Mouse (Mus musculus) kidney, embryonic 15.5 days (tissue): ENCODE data around the gene A4galt. TPM values are rescaled to one million over a fixed set of nuclear protein-coding genes. Genes with fewer than 3 reads are reported as not detected.

ENCODE experiments used
- ATAC-seq: fragments of 200-750 bp; cut with Nextera tagmentation; replicated peaks from 2 replicates; pipeline ENCODE4 v1.8.0; 2017; ENCODE audit warnings: moderate TSS enrichment; ENCODE audit not compliant: low FRiP score
- H3K27ac ChIP-seq: fragments of 300-500 bp; sonication (generic); 2 replicates; pipeline ENCODE4 v1.5.1; 2015; ENCODE audit warnings: mild to moderate bottlenecking, inconsistent platforms
- H3K27me3 ChIP-seq: fragments of 300-500 bp; sonication (generic); 2 replicates; pipeline ENCODE4 v1.6.1; 2015; ENCODE audit warnings: inconsistent platforms
- H3K36me3 ChIP-seq: fragments of 300-500 bp; sonication (generic); 2 replicates; pipeline ENCODE4 v1.6.1; 2015; ENCODE audit warnings: inconsistent platforms
- H3K4me1 ChIP-seq: fragments of 300-500 bp; sonication (generic); 2 replicates; pipeline ENCODE4 v1.6.1; 2015; ENCODE audit warnings: inconsistent platforms
- H3K4me2 ChIP-seq: fragments of 300-500 bp; sonication (generic); 2 replicates; pipeline ENCODE4 v1.6.1; 2015; ENCODE audit warnings: moderate library complexity, mild to moderate bottlenecking, inconsistent platforms
- H3K4me3 ChIP-seq: fragments of 300-500 bp; sonication (generic); replicated peaks from 2 replicates; pipeline ENCODE4 v1.5.1; 2015; ENCODE audit warnings: mild to moderate bottlenecking, inconsistent platforms
- H3K9ac ChIP-seq: fragments of 300-500 bp; sonication (generic); 2 replicates; pipeline ENCODE4 v1.6.1; 2015; ENCODE audit warnings: mild to moderate bottlenecking, inconsistent platforms
- H3K9me3 ChIP-seq: fragments of 300-500 bp; sonication (generic); replicated peaks from 2 replicates; pipeline ENCODE4 v1.6.1; 2016; ENCODE audit warnings: inconsistent platforms
- WGBS: fragments of 180-500 bp; shearing (Covaris S2); methylation state at CpG from one replicate; pipeline ENCODE4 v1.1.7; 2015; ENCODE audit warnings: mixed read lengths; 5-methylcytosine and 5-hydroxymethylcytosine counted together
- polyA plus RNA-seq: library from polyadenylated mRNA; unstranded; fragments of >200 nt; fragmentation: Nextera tagmentation; extraction: Ambion mirVana; gene quantifications from 2 replicates; pipeline ENCODE4 v1.2.1, GENCODE M21; 2015

The A4galt gene
- polyA plus RNA-seq, 1 experiment from 2014 or later, result 19.1 TPM

GRCm38 (mm10) chr15:83241497-83241896 lies 10.1 kb downstream of the A4galt start:
- no peak overlapping the region for H3K4me2 ChIP-seq
- H3K9me3 ChIP-seq, result no peaks in the 10 kb centered on the region
- no peak for ATAC-seq
- no peaks in the 10 kb centered on the region for H3K36me3 ChIP-seq
- H3K9ac ChIP-seq, result no peak overlapping the region
- H3K4me3 ChIP-seq, result no peak overlapping the region
- no peaks in the 10 kb centered on the region for H3K27me3 ChIP-seq
- H3K4me1 ChIP-seq, result 0 out of 2 replicates have a peak, but pooled peaks cover 6% of the 10 kb centered on the region
- WGBS, result 71% methylated on average over 3 of the region's 3 CpGs
- H3K27ac ChIP-seq, result no peak overlapping the region

GRCm38 (mm10) chr15:83237460-83238243 lies 13.9 kb downstream of the A4galt start:
- Histone ChIP-seq H3K27me3 (no peaks in the 10 kb centered on the region), H3K4me3 (no peak overlapping the region), H3K4me1 (0 out of 2 replicates have a peak, but pooled peaks cover 6% of the 10 kb centered on the region), H3K9me3 (no peaks in the 10 kb centered on the region), H3K36me3 (no peaks in the 10 kb centered on the region), H3K9ac (no peak overlapping the region), H3K4me2 (no peak overlapping the region), H3K27ac (no peak overlapping the region)
- 69% methylated on average over 15 of the region's 15 CpGs for WGBS
- ATAC-seq, result no peak

- WGBS, result no CpG with 5 or more reads among the region's 1 CpGs
- Histone ChIP-seq H3K27ac (no peak overlapping the region), H3K27me3 (no peaks in the 10 kb centered on the region), H3K4me1 (0 out of 2 replicates have a peak, but pooled peaks cover 6% of the 10 kb centered on the region), H3K4me3 (no peak overlapping the region), H3K4me2 (no peak overlapping the region), H3K9ac (no peak overlapping the region), H3K36me3 (no peaks in the 10 kb centered on the region), H3K9me3 (no peaks in the 10 kb centered on the region)
- no peak for ATAC-seq
Observed at GRCm38 (mm10) chr15:83236824-83237223, 14.8 kb downstream of the A4galt start.

- Histone ChIP-seq H3K36me3 (no peaks in the 10 kb centered on the region), H3K4me1 (0 out of 2 replicates have a peak, but pooled peaks cover 6% of the 10 kb centered on the region), H3K4me2 (no peak overlapping the region), H3K4me3 (no peak overlapping the region), H3K9me3 (no peaks in the 10 kb centered on the region), H3K9ac (no peak overlapping the region), H3K27me3 (no peaks in the 10 kb centered on the region), H3K27ac (no peak overlapping the region)
- WGBS, result 82% methylated on average over 4 of the region's 4 CpGs
- no peak for ATAC-seq
Observed at GRCm38 (mm10) chr15:83233219-83233992, 18.2 kb downstream of the A4galt start.

GRCm38 (mm10) chr15:83227559-83227958 lies 24.0 kb downstream of the A4galt start:
- H3K27me3 ChIP-seq, result no peaks in the 10 kb centered on the region
- H3K36me3 ChIP-seq, result no peaks in the 10 kb centered on the region
- no peak overlapping the region for H3K4me2 ChIP-seq
- ATAC-seq, result no peak
- WGBS, result 92% methylated on average over 10 of the region's 10 CpGs
- no peak overlapping the region for H3K9ac ChIP-seq
- H3K9me3 ChIP-seq, result no peaks in the 10 kb centered on the region
- H3K27ac ChIP-seq, result no peak overlapping the region
- peaks cover 25% of the 10 kb centered on the region for H3K4me1 ChIP-seq
- H3K4me3 ChIP-seq, result no peak overlapping the region

GRCm38 (mm10) chr15:83226871-83227270 lies 24.7 kb downstream of the A4galt start:
- Histone ChIP-seq H3K9ac (no peak overlapping the region), H3K9me3 (no peaks in the 10 kb centered on the region), H3K36me3 (no peaks in the 10 kb centered on the region), H3K27me3 (no peaks in the 10 kb centered on the region), H3K27ac (no peak overlapping the region), H3K4me2 (no peak overlapping the region), H3K4me1 (peaks cover 29% of the 10 kb centered on the region), H3K4me3 (no peak overlapping the region)
- ATAC-seq, result no peak
- WGBS, result 84% methylated on average over 5 of the region's 5 CpGs

GRCm38 (mm10) chr15:83226066-83226834 lies 25.3 kb downstream of the A4galt start:
- WGBS, result 84% methylated on average over 9 of the region's 9 CpGs
- H3K27me3 ChIP-seq, result no peaks in the 10 kb centered on the region
- peaks cover 29% of the 10 kb centered on the region for H3K4me1 ChIP-seq
- H3K27ac ChIP-seq, result no peak overlapping the region
- no peaks in the 10 kb centered on the region for H3K9me3 ChIP-seq
- H3K4me3 ChIP-seq, result no peak overlapping the region
- no peak overlapping the region for H3K4me2 ChIP-seq
- H3K9ac ChIP-seq, result no peak overlapping the region
- ATAC-seq, result no peak
- H3K36me3 ChIP-seq, result no peaks in the 10 kb centered on the region

- H3K9ac ChIP-seq, result no peak overlapping the region
- 46% methylated on average over 9 of the region's 9 CpGs for WGBS
- no peak for ATAC-seq
- H3K4me2 ChIP-seq, result peak overlapping the region; percentile 32
- H3K36me3 ChIP-seq, result no peaks in the 10 kb centered on the region
- H3K27me3 ChIP-seq, result no peaks in the 10 kb centered on the region
- H3K4me3 ChIP-seq, result no peak overlapping the region
- peaks cover 32% of the 10 kb centered on the region for H3K4me1 ChIP-seq
- peak overlapping the region; percentile 95 for H3K27ac ChIP-seq
- H3K9me3 ChIP-seq, result no peaks in the 10 kb centered on the region
Observed at GRCm38 (mm10) chr15:83224136-83224766, 27.3 kb downstream of the A4galt start.

GRCm38 (mm10) chr15:83223208-83223962 lies 28.2 kb downstream of the A4galt start:
- no peak overlapping the region for H3K9ac ChIP-seq
- H3K9me3 ChIP-seq, result no peaks in the 10 kb centered on the region
- H3K27ac ChIP-seq, result peak overlapping the region; percentile 95
- peaks cover 32% of the 10 kb centered on the region for H3K4me1 ChIP-seq
- WGBS, result 18% methylated on average over 11 of the region's 11 CpGs
- no peaks in the 10 kb centered on the region for H3K36me3 ChIP-seq
- H3K4me3 ChIP-seq, result no peak overlapping the region
- peak; percentile 93 for ATAC-seq
- peak overlapping the region; percentile 32 for H3K4me2 ChIP-seq
- no peaks in the 10 kb centered on the region for H3K27me3 ChIP-seq

- no peak for ATAC-seq
- Histone ChIP-seq H3K4me3 (no peak overlapping the region), H3K4me2 (no peak overlapping the region), H3K9ac (no peak overlapping the region), H3K27me3 (no peaks in the 10 kb centered on the region), H3K9me3 (no peaks in the 10 kb centered on the region), H3K27ac (peak overlapping the region; percentile 95; the same call in 1 of the 2 replicates), H3K36me3 (no peaks in the 10 kb centered on the region), H3K4me1 (peaks cover 32% of the 10 kb centered on the region)
- 66% methylated on average over 4 of the region's 4 CpGs for WGBS
Observed at GRCm38 (mm10) chr15:83221721-83222120, 29.9 kb downstream of the A4galt start.
